Mouse (Mus musculus) mesoderm, embryonic 11.5 days (tissue): ENCODE results near the gene Pcp2.

ENCODE experiments used
- DNase-seq: peaks from one replicate; pipeline ENCODE4 v3.0.0-alpha.2; 2012; ENCODE audit warnings: low read depth, low spot score

The Pcp2 gene

GRCm38 (mm10) chr8:3625445-3625844 lies at the start of gene Pcp2:
Gene Pcp2, minus strand, starts transcription at chr8:3625545.
- no peak for DNase-seq

DNA sequence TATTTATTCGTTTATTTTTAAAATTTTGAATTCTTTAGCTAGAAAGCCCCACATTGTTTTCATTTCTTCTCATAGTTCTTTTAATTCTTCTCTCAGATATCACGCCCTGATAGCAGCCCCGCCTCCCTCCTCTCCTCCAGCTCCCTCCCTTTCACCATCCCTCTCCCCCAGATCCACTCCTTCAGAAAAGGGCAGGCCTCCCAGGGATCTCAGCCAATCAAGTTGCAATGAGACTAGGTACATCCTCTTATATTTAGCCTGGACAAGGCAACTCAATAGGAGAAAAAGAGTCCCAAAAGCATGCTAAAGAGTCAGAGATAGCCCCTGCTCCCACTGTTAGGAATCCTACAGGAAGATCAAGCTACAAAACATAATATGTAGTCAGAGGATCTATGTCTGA lies 49.3 kb upstream of the Pcp2 start:
- no peak for DNase-seq

DNA sequence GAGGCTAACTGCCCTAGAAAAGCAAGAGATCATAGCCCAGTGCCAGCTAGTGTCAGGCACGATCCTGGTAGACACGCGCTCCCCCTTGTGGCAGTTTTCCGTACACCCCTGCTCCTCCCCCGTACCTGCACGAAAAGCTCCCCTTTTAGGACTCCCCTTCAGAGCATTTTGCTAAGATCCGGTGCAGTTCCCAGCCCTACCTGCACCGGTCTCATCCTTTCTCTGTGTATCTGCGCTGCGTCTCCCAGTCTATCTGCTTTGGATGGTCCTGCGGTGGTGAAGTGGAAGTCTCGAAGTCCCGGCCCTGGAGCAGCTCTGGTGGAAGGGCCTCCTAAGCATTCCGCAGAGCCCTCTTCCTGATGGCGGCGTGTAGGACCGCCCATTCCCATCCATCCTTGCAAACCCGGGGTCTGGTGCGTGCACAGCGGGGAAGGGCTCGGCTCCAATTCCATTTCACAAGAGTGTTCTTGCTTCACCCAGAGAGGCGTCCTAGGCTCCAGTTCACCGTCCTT lies 46.7 kb upstream of the Pcp2 start, which contains the start of gene Fcor:
Fcor (minus strand) TSS at position 383 of the 512 bp plus-strand sequence.
- DNase-seq, result peak; percentile 86

DNA sequence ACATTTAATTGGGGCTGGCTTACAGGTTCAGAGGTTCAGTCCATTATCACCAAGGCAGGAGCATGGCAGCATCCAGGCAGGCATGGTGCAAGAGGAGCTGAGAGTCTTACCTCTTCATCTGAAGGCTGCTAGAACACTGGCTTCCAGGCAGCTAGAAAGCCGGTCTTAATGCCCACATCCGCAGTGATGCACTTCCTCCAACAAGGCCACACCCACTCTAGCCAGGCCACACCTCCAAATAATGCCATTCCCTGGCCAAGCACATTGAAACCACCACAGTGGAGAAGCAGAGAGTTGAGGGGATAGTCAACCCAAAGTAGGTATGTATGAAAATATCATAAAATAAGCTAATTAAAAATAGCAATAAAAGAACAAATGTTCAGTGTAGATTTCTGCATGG lies 45.0 kb upstream of the Pcp2 start:
- no peak for DNase-seq

- no peak for DNase-seq
Measured at GRCm38 (mm10) chr8:3665507-3665906, 40.2 kb upstream of the Pcp2 start, which contains the start of gene Mcemp1. Gene Mcemp1, plus strand, starts transcription at chr8:3665754.

DNA sequence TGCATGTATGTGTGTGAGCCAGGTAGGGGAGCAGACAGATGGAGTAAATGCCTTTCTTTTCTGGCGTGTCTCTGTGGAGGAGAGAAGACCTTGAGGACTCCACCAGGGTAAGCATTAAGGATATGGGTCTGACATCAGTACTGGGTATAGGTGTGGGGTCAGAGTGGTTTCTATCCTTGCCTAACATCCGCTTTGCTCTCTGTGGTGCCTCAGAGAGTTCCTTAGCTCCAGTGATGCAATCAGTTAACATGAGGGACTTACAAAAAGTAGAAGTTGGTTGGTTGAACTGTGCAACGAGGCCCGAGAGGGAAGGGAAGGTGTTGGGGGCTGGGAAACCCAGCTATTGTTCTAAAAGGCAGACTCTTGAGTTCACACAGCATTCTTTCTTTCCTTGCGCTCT lies 39.1 kb upstream of the Pcp2 start:
- DNase-seq, result no peak

DNA sequence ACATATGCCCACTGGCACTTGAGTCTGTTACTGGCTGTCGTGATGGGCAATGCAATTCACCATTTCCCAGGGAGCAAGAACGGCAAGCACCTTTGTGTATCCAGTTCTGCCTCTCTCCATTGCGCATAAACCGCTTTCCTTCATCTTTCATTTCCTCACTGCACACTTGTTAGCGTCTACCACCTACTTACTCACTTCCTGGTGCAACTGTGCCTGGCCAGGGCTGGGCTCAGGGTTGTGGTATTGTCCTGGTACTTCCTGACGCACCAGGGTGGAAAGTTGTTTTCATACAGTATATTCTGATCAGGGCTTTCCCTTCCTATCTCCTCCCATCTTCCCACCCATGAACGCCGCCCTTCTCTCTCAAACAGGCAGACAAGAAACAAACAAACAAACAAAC lies 35.5 kb upstream of the Pcp2 start:
- DNase-seq, result no peak

GRCm38 (mm10) chr8:3656725-3657381 lies 31.5 kb upstream of the Pcp2 start:
- DNase-seq, result peak; percentile 17

DNA sequence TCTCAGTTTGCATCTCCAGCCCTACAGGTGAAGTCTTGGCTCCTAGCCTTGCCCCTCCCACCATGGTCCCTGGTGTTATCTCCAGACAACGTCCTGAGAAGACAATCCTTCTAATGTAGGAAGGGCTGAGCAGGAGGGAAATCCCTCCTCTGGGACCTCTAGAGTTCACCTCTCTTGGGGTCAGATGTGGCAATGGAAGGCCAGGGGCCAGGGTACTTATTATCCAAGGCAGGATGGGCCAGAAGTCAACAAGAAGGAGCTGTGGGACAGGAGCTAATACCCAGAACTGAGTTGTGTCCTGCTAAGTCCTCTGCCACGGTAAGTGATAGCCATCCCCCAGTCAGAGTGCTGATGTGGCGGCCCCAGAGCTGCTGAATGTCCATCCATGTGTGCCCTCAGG lies 30.2 kb upstream of the Pcp2 start, which contains the start of gene Retn:
Retn (plus strand) TSS at position 245 of the 400 bp plus-strand sequence.
- no peak for DNase-seq

DNA sequence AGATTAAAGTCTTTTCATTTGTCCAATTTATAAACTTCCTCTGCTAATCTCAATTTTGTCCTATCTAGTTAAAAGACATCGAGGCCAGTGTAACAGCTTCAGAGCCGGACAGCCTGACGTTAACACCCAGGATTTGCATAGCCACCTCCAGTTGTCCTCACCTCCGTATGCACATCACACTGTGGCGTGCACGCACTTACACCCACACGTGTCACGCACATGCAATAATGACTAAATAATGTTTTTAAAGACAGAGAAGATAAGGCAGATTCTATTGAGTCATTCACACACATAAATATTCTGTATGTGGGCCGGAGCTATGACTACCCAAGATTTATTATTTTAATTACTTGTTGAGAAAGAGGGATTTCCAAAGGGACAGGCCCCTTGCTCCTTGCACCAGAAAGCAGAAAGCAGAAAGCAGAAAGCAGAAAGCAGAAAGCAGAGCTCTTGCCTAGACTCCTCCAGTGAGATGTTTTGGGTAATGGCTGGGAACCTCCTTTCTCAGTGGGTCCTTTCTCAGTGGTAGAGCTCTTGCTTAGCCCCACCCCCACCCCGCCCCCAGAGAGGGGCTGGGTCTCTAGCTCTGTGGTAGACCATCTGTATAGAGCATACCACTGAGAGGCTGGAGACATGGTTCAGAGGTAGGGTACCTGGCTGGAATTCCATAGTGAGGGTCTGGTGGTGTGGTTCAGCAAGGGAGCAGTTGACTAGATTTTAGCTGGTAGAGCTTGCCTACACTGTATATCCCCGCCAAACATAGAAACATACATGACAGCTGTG lies 29.6 kb upstream of the Pcp2 start:
- no peak for DNase-seq

DNA sequence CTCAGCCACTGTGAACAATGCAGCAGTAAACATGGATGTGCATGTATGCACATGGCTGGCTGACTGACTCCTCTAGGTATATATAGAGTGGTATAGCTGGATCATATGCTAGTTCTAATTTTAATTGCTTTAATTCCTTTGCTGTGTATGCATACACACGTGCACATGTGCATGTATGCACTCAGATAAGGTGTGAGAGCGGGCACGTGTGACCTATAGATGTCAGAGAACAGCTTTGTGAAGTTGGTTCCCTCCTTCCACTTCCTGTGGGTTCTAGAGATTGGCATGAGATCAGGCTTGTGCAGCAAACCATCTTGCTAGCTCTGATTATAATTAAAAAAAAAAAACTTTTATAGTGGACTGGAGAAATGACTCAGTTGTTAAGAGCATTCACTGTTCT lies 27.5 kb upstream of the Pcp2 start:
- no peak for DNase-seq

GRCm38 (mm10) chr8:3648990-3649389 lies 23.6 kb upstream of the Pcp2 start:
- DNase-seq, result peak; percentile 28

DNA sequence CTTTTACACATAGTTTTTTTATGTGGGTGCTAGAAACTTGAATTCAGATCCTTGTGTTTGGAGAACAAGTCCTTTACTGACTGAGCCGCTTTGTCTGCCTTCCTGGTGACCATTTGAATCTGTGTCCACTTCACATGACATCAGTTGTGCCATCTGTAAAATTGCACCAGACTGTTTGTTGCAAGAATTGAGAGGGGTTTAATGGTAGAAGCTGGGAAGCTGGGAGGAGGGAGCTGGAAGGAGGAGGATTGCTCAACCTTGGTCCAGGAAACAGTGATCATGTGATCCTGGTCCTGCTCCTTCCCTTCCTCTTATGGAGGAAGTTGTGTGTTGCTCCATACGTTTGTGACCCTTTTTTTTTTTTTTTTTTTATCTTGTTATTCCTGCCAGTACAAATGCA lies 22.9 kb upstream of the Pcp2 start:
- no peak for DNase-seq

- DNase-seq, result no peak
Measured at GRCm38 (mm10) chr8:3647561-3647960, 22.2 kb upstream of the Pcp2 start.

DNA sequence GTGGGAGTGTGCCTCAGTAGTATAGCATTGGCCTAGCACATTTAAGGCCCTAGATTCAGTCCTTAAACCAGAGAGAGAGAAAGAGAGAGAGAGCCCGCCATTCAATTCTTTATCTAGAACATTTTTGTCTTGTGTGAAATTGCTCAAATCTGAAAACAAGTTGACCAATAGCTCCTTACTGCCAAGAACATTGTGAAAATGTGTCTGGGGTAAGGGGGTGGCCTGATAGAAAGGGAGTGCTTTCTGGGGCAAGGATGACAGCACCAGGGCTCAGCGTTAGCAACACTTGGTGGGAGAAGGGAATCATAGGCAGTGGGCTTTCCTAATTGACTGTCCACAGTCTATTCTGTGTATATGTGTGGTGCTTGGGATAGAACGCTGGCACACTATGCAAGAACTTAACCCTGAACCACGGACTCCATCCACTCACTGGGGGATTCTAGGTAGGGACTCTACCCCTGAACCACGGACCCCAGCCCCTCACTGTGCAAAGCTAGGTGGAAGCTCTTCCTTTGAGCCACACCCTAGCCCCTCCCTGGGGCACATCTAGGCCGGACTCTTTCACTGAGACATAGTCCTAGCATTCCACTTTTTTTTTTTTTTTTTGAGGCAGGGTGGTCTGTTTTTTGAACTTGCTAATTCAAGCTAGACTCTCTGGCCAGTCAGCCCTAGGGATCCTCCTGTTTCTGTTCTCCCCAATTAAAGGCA lies 21.6 kb upstream of the Pcp2 start:
- DNase-seq, result no peak

DNA sequence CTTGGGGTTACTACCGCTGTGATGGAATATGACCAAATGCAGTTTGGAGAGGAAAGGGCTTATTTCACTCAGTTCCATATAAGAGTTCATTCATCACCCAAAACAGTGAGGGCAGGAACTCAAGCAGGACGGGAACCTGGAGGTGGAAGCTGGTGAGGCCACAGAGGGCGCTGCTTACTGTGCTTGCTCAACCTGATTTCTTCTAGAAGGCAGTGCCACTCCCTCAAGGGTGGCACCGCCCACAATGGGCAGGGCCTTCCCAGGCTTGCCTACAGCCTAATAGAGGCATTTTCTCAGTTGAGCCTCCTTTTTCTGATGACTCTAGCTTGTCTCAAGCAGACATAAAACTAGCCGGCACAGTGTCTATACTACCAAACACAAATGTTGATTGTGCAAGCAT lies 20.5 kb upstream of the Pcp2 start:
- DNase-seq, result no peak

- no peak for DNase-seq
Measured at GRCm38 (mm10) chr8:3631478-3631875, 6.1 kb upstream of the Pcp2 start.

DNA sequence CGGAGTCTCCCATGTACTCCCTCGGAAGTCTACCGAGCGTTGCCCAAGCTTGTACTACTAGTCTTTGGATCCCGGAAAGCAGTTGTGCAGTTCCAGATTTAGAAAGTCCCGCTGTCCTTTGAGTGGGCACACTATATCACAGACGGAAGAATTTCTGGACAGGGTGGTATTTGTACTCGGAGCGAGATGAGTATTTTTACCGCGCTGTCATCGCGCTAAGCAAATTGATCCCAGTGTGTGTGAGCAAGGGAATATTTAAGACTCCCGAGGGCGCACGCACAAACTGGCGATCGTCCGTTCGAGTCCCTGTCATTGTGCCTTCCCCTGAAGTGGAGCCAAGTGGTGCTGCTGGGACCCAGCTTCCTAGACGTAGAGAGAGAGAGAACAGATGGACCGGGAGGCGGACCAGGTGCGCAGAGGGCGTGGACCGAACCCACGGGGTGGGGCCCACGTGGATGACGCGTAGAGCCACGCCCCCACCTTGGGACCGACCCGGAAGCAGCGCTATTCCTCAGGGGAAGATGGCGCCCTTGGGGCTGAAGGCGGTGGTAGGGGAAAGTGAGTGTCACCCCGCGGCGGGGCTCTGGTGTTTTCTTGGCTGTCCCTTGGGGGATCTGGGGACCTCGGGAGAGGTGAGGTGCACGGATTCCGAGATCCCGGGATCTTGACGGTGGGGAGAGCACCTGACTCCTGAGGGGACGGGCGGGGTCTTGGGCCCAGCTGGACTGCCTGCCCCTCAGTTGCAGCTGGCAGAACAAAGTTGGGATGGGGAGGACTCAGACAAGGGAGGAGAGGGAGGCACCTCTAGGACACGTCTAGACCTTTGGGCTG lies 5.5 kb upstream of the Pcp2 start, which contains the start of gene Stxbp2:
Stxbp2 (plus strand) TSS at position 309 of the 831 bp plus-strand sequence.
- peak; percentile 68 for DNase-seq

- DNase-seq, result peak; percentile 24
Measured at GRCm38 (mm10) chr8:3628014-3628413, 2.7 kb upstream of the Pcp2 start.

GRCm38 (mm10) chr8:3626971-3627370 lies 1.6 kb upstream of the Pcp2 start:
- no peak for DNase-seq

- DNase-seq, result no peak
Measured at GRCm38 (mm10) chr8:3622119-3622518, 3.2 kb downstream of the Pcp2 start.
